Mouse (Mus musculus) cerebellum, adult 2 months (tissue): ENCODE data around the gene Gm20518. TPM values are rescaled to one million over a fixed set of nuclear protein-coding genes. Genes with fewer than 3 reads are reported as not detected.

ENCODE experiments used
- DNase-seq, 2 experiments: peaks; one replicate each; pipeline ENCODE4 v3.0.0; 2021
- H3K27ac ChIP-seq: fragments of 200-500 bp; 2 replicates; pipeline ENCODE4 v1.5.1; 2012; ENCODE audit warnings: low read length, control low read depth, inconsistent platforms; ENCODE audit not compliant: insufficient read depth
- H3K27me3 ChIP-seq: fragments of 200-500 bp; 2 replicates; pipeline ENCODE4 v1.6.1; 2012; ENCODE audit warnings: inconsistent platforms, mild to moderate bottlenecking, low read length, moderate library complexity; ENCODE audit not compliant: control insufficient read depth, insufficient read depth
- H3K4me1 ChIP-seq: fragments of 200-500 bp; 2 replicates; pipeline ENCODE4 v1.6.1; 2011; ENCODE audit warnings: low read length; ENCODE audit not compliant: control insufficient read depth, insufficient read depth
- H3K4me3 ChIP-seq: fragments of 200-500 bp; replicated peaks from 2 replicates; pipeline ENCODE3; 2011; ENCODE audit warnings: mild to moderate bottlenecking, low read depth, low read length, control low read depth; ENCODE audit not compliant: insufficient read depth
- CTCF ChIP-seq: fragments of 200-500 bp; IDR thresholded peaks from 2 replicates; pipeline ENCODE4 v1.5.1; 2011; ENCODE audit warnings: low read depth, mild to moderate bottlenecking, control low read depth, low read length, moderate library complexity, borderline replicate concordance; ENCODE audit not compliant: insufficient read depth
- POLR2A ChIP-seq: fragments of 200-500 bp; IDR thresholded peaks from 2 replicates; pipeline ENCODE4 v1.6.1; 2011; ENCODE audit warnings: low read length, control low read depth, borderline replicate concordance; ENCODE audit not compliant: insufficient read depth
- WGBS: fragments of 180-500 bp; shearing (Covaris S2); methylation state at CpG from one replicate; pipeline ENCODE4 v1.1.7; 2018; 5-methylcytosine and 5-hydroxymethylcytosine counted together
- polyA plus RNA-seq: library from polyadenylated mRNA; depleted of rRNA; stranded (reverse); fragments of >200 nt; gene quantifications from 2 replicates; pipeline ENCODE4 v1.2.3, GENCODE M21; 2012

Gm20518 gene
- polyA plus RNA-seq, 1 experiment: 9.1 TPM

DNA sequence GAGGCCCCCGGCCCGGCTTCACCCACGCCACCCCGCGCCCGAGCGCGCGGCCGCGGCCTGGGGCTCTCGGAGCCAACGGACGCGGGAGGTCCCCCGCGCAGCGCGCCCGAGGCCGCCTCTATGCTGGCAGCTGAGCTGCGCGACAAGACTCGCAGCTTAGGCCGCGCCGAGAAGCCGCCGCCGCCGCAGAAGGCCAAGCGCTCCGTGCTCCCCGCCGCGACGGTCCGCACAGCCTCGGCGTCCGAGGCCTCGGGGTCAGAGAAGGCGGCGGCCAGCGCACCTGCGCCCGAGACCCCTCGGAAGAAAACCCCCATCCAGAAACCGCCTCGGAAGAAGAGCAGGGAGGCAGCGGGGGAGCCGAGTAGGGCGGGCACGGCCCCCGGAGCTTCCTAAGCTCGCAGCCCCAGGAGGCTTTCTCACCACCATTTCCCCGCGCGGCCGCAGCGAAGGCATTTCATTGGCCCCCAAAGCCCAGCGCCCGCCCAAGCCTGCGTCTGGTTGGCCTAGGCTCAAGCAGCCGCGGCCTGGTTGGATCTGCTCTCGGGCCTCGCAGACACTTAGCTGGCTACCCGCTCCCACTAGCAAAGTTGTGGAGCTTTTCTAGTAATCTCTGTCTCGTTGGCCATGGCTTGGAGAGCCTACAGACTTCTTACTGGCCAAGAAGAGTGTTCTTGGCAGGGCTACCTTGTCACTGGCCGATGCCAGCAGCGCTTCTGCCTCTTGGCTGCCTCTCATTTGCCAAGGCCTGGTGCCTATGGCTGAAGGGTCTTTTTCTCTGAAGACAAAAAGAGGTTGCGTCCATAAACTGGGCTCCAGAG is 84.1 kb downstream of the Gm20518 start:
- DNase-seq: peak; percentile 88 to 89
- peaks cover 1% of the 10 kb centered on the region; the same call in 1 of the 2 replicates for H3K27me3 ChIP-seq
- 2% methylated on average over 71 of the region's 73 CpGs for WGBS
- TF ChIP-seq POLR2A (0 out of 2 replicates have a peak, but pooled peaks have one; percentile 20), CTCF (no peak)
- H3K4me3 ChIP-seq: peak overlapping the region; percentile 56
- 0 out of 2 replicates have a peak overlapping the region, but pooled peaks have one; percentile 6 for H3K27ac ChIP-seq
- H3K4me1 ChIP-seq: peaks cover 8% of the 10 kb centered on the region

DNA sequence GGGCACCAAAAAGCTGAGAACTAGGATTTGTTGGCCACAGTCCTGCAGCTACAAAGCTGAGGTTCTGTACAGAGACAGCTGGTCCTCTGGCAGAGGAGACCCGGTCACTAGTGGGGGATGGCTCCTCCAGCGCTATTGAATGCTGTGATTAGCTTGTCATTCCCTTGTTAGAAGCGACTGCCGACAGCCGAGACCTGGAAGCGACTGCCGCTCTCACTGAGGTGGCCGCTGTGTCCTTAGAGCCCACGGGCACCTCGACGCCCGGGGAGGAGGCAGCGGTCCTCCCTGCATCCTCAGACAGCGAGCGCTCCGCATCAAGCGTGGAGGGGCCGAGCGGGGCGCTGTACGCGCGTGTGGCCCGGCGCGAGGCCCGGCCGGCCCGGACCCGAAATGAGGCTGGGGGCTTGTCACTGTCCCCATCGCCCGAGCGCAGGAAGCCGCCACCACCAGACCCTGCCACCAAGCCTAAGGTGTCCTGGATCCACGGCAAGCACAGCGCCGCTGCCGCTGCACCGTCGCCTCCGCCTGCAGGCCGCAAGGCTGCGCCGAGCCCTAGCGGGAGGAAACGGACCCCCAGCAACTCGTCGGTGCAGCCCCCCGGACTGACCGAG is 84.8 kb downstream of the Gm20518 start:
- Histone ChIP-seq H3K27ac (0 out of 2 replicates have a peak overlapping the region, but pooled peaks have one; percentile 6), H3K4me1 (peaks cover 9% of the 10 kb centered on the region), H3K27me3 (peaks cover 1% of the 10 kb centered on the region; the same call in 1 of the 2 replicates), H3K4me3 (peak overlapping the region; percentile 56)
- no peak for TF ChIP-seq POLR2A
- no peak for TF ChIP-seq CTCF
- peak; percentile 45 to 71 for DNase-seq
- WGBS: 2% methylated on average over 48 of the region's 50 CpGs

DNA sequence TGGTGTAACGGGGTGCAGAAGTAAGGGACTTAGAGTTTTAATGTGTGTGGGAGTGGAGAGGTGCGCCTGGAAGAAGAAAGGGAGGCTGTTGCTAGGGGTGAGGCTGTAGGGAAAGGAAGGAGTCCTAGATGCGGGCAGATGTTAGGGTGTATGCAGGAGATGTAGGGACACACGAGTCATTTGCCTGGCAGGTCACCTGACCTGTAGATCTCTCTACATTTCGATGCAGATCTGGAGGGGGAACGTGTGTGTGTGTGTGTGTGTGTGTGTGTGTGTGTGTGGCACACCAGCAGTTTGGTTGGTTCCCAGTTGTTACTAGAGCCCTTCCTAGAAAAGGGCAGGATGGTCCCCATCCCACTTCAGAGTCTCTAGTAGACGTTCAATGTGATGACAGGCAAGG is 86.5 kb downstream of the Gm20518 start:
- Histone ChIP-seq H3K27me3 (peaks cover 1% of the 10 kb centered on the region; the same call in 1 of the 2 replicates), H3K27ac (no peak overlapping the region), H3K4me3 (no peak overlapping the region), H3K4me1 (peaks cover 9% of the 10 kb centered on the region)
- 44% methylated on average over 7 of the region's 7 CpGs for WGBS
- TF ChIP-seq CTCF (no peak), POLR2A (no peak)
- no peak for DNase-seq

GRCm38 (mm10) chr16:17804449-17804912 is 87.0 kb downstream of the Gm20518 start:
- peaks cover 9% of the 10 kb centered on the region for H3K4me1 ChIP-seq
- DNase-seq: peak in 1 of 2 experiments; percentile 40

GRCm38 (mm10) chr16:17803675-17804448 is 87.6 kb downstream of the Gm20518 start:
- no peak for DNase-seq
- Histone ChIP-seq H3K27ac (no peak overlapping the region), H3K27me3 (peaks cover 1% of the 10 kb centered on the region; the same call in 1 of the 2 replicates), H3K4me3 (no peak overlapping the region), H3K4me1 (peaks cover 9% of the 10 kb centered on the region)
- TF ChIP-seq POLR2A (no peak), CTCF (no peak)
- WGBS: 37% methylated on average over 33 of the region's 33 CpGs

More at GRCm38 (mm10) chr16:17804449-17804912, 87.0 kb downstream of the Gm20518 start:
- Histone ChIP-seq H3K4me3 (no peak overlapping the region), H3K27ac (no peak overlapping the region), H3K27me3 (peaks cover 1% of the 10 kb centered on the region; the same call in 1 of the 2 replicates)
- WGBS: 9% methylated on average over 33 of the region's 33 CpGs
- TF ChIP-seq POLR2A (no peak), CTCF (no peak)

DNA sequence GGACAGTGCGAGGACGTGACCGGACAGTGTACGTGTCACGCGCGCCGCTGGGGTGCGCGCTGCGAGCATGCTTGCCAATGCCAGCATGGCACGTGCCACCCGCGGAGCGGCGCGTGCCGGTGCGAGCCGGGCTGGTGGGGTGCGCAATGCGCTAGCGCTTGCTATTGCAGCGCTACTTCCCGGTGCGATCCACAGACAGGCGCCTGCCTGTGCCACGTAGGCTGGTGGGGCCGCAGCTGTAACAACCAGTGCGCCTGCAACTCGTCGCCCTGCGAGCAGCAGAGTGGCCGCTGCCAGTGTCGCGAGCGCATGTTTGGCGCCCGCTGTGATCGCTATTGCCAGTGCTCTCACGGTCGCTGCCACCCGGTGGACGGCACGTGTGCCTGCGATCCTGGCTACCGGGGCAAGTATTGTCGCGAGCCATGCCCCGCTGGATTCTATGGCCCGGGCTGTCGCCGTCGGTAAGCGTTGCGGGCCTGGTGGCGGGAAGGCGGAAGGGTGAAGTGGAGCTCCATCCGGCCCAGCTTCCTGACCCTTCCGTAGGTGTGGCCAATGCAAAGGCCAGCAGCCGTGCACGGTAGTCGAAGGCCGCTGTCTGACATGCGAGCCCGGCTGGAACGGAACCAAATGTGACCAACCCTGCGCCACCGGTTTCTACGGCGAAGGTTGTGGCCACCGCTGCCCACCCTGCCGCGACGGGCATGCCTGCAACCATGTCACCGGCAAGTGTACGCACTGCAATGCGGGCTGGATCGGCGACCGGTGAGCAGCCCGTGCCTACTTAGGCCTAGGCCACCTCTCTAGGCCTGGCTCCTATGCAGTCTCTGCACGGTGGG is 88.4 kb downstream of the Gm20518 start:
- H3K27me3 ChIP-seq: peaks cover 1% of the 10 kb centered on the region; the same call in 1 of the 2 replicates
- no peak for TF ChIP-seq CTCF
- TF ChIP-seq POLR2A: no peak
- H3K4me3 ChIP-seq: peak overlapping the region; percentile 25
- H3K4me1 ChIP-seq: peaks cover 9% of the 10 kb centered on the region
- WGBS: 4% methylated on average over 83 of the region's 83 CpGs
- no peak overlapping the region for H3K27ac ChIP-seq
- peak in 1 of 2 experiments; percentile 51 for DNase-seq
